Mouse (Mus musculus): ENCODE measurements around the gene Gpatch2l.

Gene Gpatch2l

DNA sequence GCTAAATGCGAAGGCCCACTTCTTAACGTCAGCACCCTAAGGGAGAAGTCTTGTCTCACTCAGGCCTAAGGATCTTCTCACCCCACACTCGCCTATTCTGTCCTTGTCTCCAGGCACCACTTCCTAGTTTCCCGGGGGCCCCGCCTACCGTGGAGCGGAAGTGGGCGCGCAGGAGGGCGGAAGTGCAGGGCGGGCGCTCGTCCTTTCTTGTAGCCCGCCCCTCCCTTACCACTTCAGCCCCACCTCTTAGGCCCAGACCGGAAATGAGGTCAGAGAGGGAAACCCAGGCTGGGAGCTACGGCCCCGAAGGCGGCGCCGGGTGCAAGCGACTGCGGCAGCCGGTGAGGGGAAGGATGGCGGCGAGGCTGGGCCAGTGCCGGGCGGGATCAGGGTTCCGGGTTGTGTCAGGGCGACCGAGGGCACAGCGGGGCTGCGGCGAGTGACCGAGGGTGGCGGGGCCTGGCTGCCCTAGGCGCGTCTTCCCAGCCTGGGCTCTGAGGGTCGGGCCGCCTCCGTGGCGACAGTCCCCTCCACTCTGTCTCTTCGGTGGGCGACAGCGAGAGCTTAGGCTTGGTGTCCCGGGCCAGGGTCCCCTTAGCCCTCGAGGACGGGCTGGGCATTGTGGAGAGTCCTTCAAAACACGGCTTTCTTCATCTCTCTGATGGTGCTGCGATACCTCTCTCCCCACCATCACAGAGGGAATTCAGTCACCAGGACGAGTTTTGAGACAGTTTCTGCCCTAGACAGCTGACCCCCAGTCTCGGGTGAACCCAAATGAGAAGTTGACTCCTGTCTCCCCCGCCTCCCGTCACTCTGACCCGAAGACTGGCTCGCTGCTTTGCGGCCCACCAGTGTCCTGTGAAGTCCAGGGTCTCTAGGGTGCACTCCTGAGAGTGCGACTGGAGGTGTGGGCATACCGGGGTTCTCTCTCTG is at the start of gene Gpatch2l:
Gene Gpatch2l, plus strand, starts transcription at position 255 of the 933 bp plus-strand sequence.
- peak; percentile 94 for DNase-seq (ENCODE audit: low read depth, low spot score)

DNA sequence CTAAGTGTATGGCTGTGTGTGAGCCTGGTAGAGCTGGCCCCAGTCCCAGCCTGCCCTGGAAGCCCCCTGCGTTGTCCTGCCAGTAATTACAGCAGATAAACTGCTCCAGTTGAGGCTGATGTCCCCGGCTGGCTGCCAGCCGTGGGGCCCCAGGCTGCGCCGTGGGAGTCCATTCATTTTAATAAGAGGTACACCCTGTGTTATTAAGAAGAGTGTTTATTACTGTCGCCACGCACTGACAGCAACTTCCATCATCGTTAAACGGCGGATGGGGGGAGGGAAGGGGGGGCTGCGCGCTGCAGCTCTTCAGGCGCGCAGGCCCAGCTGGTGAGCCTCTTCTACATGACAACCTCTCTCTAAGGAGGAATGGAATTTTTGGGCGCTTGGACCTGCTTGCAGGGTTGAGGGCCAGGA is 49.6 kb upstream of the Gpatch2l start:
- no peak for DNase-seq (ENCODE audit: low read depth, low spot score)

DNA sequence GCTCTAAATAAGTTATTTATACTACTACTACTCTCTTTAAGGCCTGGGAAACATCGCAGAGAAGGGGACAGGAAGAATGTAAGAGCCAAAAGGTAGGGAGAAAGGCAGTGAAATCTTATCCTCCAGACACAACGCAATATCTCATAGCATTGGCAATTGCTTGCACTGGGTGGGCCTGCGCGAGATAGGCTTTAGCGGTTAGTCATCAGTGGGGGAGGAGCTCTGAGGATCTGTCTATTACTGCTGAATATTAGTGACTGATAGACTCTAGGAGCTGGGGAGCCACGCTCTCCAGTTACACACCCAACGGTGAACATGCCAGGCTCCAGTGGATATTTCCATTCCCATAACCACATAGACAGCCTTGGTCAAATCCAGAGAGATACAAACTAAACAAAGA is 44.7 kb upstream of the Gpatch2l start:
- no peak for DNase-seq (ENCODE audit: low read depth, low spot score)

DNA sequence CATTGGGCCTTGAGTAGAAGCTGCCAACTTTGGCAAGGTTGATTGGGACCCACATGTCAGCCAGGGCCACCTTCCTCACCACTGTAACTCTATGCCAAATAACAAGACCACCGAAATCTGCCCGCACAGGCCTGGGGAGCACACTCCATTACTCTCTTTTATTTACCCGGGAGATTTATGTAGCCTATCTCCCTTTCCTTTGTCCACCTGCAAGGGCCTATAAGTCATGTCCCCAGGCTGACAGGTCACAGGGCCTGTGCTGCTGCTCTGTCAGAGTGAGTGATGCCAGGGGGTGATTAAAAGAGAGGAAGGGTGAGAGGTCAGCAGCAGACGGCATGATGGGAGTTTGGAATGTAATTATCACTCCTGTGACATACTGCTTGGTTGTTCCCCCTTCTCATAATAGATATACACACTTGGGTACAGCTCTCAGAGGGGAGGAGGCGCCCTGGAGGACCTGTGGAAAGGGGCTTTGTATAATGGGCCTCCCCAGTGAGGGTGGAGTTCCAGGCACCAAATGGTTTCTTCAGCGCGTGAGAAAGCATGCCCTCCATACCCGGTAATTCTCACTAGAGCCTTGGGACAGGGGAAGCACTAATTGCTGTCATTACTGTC is 38.1 kb upstream of the Gpatch2l start:
- DNase-seq (ENCODE audit: low read depth, low spot score): no peak

DNA sequence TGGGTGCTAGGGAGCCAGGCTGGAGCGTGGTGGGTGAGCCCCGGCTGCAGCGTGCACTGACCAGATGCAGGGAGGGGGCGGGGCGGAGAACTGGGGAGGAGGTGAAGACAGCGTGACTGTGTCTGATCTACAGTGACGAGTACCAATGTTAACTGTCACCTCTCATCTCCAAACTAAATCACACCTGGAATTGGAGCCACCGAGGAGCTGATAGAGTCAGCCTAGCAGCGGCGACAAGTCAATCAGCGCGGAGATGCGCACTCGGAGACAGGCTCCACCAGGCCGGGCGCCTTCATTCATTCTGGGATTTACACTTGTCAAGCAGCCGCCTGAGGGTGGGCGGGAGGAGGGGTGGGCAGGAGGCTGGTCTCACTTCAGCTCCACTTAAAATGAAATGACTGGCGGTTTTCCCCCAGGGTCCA is 30.5 kb upstream of the Gpatch2l start:
- DNase-seq (ENCODE audit: low read depth, low spot score): no peak

DNA sequence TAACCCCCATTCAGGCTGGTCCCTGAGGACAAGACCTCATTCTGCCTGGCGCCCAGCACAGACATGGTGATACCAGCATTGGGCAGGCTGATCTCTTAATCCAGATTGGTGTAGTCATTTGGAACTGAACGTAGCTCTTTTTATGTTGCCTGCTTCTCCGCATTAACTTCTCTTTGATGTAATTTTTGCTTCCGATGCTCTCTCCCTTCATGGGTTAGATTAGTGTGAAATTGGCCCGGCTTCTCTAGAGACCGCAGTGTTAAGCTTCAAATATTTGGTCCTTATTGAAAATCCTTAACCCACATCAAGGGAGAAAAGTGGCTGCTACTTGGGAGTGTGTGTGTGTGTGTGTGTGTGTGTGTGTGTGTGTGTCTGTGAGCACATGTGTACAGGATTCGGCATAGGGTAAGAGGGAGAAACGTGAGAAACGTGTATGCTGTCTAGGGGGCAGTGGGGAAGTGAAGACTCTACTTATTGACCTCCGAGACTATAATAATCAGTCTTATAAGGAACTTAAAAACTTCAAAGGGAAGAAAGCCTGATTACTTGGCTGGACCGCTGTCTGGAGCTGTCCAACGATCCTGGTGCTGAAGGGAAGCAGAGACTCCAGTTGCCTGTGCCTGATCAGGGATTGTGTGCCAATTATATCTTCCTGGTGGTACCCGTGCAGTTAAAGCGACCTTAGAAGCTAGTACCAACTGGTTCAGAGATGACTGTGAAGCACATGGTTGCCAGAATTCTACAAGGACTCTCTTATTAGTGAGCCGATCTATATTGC is 28.8 kb upstream of the Gpatch2l start:
- DNase-seq (ENCODE audit: low read depth, low spot score): peak; percentile 86

DNA sequence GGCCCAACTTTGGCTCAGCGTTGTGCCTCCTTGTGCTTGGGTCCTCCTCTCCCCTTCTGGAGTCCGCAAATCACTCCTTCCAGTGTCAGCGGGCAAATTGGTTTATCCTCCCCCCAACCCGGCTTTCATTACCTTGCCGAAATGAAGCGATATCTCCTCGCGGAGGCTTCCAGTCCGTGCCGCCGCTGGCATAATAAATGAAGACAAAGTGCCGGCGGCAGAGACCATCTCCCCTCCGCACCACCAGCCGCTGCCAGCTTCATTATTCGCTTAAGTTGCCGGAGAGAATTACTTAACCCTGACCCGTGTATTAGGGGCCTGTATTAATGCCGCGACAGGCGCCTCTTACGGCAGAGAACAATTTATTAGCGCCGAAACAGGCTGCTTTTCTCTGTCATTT is 27.5 kb upstream of the Gpatch2l start:
- DNase-seq (ENCODE audit: low read depth, low spot score): no peak

DNA sequence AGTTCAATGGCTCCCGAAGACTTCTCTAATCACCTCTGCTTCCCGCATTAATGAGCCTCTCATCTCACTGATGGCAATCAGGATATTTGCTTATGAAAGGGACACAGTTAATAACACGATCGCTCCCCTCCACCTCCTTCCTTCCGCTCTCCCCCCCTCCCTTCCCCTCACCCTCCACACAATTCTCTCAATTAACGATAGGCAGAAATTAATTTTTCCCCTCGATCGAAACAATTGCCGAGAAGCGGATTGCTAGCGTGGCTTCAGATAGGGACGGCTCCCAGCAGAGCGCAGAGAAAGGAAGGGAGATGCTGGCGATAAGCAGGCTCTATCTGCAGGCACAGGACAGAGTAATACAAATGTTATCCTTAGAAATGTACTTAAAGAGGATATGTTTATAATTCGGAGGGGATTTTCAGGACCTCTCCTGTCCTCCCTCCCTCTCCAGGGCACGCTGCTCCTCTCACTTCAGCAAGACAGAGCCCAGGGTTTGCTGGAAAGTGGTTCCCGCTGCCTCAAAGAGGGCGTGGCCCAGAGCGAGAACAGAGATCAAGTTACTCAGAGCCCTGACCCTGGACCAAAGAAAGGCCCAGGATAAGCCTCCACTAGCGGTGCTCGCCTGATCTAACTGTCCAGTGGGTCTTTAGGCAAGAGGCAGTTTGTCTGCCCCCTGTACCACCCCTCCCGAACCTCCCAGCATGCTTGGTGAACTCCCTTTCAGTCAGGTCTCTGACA is 24.8 kb upstream of the Gpatch2l start:
- DNase-seq (ENCODE audit: low read depth, low spot score): peak; percentile 50

DNA sequence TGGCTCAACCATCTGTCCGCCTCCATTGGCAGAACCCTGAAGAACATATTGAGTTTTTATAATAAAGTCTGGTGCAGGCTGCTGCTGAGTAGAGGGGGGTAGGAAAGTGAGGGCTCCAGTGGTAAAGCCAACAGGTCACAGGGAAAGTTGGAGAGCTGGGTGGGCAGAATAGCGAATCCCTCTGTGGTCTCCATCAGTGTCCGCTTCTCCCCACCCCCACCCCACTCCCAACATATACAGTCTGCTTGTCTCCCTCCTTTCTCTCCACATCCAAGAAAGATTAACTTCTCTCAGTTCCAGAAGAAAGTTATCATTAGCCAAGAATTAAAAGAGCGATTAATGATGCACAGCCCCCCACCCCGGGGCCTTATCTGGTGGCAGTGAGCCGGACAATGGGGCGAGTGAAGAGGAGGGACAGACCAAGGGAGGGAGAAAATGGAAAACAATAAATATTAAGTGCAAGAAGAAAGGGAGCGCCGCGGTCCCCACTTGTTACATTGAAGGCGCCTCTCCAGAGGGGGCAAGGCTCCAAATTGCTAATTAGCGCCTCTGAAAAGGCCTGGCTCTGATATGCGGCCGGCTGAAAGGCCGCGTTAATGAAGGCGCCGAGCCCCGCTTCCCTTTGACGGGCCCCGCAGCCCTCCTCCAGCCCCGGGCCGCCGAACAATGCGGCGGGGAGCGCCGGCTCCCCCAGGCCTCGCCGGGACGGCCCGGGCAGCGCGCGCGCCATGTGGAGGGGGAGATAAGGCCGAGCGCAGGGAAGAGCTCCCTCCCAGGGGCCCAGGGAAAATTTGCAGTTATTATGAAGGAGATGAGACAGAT is 21.2 kb upstream of the Gpatch2l start:
- peak; percentile 29 for DNase-seq (ENCODE audit: low read depth, low spot score)

DNA sequence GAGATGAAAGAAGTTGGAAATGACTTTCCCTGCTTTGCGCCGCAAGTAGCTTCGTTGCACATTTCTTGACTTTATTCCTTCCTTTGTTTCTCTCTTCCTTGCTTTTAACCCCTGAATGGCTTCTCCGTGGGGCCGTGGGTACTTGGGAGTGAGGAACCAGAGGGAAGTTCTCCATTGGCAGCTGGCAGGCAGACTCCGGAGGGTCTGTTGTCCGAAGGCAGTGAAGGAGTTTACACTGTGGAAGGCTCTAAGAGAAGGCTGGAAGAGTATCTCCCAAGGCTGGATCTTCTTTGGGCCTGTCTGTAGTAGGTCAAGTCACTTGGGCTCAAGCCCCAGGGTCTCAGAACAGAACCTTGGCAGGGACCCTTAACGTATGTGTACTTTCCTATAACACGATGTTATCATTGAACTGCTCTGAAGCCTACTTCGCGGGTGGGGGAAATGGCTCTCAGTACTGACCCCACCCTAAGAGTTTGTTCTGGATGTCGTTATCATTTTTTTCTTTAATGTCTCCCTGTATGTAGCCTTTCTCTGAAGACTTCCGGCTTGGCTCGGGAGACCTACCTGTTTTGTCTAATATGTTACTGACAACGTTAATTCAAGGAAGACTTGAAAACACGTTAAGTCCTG is 20.5 kb upstream of the Gpatch2l start:
- DNase-seq (ENCODE audit: low read depth, low spot score): no peak

DNA sequence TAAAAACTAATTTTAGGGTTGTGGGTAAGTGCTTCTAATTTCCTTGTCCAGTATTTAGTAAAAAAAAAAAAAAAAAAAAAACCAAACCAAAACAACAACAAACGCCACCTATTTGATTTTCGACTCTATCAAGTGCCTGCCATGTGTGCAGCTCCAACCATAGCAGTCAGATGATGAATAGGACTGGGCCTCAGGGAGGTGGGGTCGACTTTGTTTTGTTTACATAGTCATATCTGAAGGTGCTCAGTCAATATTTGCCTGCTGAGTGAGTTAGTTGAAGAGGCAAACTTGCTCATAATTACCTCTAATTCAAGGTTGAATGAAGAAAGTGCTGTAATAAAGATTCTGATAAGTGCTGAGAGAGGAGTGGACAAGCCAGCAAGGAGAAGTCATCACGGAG is 7.4 kb upstream of the Gpatch2l start:
- DNase-seq (ENCODE audit: low read depth, low spot score): no peak

DNA sequence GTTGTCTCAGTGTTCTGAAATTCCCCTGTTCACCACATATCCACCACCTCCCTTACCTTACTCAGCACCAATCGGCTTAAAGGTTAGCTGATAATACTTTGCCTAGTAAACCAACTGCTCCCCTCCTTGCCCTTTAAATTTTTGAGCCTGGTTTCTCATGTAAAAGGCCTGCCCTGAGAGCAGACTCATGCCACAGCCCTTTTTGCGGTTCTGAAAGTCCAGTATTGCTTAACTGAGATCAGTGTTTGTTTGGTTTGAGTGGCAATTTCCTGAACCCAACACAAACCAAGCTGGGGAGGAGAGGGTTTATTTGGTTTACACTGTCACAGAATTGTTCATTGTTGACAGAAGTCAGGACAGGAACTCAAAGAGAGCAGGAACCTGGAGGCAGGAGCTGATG is 2.9 kb upstream of the Gpatch2l start:
- no peak for DNase-seq (ENCODE audit: low read depth, low spot score)

DNA sequence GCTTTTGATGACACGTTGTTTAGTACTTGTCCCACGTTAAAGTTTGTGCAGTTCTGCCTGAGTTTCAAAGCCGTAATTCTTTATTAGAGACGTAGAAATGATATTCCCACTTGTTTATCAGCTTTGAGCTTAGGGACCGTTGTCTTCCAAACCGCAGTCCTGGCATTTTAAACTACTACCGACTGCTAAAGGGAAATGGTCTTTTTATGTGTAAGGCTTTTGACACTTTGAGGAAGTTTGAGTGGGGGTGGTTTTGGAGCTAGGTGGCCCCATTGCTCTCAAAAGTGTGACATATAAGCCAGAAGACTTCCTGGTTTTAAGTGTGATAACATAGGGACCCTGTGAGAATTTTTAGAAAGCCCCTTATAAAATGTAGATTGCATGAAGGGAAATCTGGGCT is 905 bp downstream of the Gpatch2l start:
- DNase-seq (ENCODE audit: low read depth, low spot score): no peak

DNA sequence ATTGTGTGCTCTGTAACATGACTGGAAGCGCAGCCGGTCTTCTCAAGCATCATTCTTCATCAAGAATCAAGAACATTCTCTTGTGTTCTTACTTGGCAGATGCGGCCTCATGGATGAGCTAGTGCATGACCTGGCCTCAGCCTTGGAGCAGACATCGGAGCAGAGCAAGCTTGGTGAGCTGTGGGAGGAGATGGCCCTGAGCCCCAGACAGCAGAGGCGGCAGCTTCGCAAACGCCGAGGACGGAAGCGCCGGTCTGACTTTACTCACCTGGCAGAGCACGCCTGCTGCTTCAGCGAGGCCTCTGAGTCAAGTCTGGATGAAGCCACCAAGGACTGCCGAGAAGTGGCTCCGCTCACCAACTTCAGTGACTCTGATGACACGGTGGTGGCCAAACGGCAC is 2.3 kb downstream of the Gpatch2l start:
- DNase-seq (ENCODE audit: low read depth, low spot score): no peak

DNA sequence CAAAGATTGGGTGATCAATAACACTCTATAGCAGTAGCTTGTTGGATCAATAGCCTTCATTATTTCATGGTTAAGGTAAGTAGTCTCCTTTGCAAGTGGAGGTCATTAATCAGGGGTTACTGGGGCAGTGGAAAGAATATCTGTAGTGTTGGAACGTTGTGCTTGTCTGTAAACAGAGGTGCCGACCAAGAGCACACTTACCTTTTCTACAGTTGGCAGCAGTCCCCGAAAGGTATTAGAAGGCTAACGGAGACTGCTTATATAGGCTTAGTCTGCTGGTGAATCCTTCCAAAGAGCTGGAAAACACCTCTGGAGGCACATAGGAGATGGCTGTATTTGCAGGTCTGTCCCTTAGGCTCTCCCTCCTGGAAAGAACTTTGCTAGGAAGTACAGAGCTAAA is 8.5 kb downstream of the Gpatch2l start:
- no peak for DNase-seq (ENCODE audit: low read depth, low spot score)

DNA sequence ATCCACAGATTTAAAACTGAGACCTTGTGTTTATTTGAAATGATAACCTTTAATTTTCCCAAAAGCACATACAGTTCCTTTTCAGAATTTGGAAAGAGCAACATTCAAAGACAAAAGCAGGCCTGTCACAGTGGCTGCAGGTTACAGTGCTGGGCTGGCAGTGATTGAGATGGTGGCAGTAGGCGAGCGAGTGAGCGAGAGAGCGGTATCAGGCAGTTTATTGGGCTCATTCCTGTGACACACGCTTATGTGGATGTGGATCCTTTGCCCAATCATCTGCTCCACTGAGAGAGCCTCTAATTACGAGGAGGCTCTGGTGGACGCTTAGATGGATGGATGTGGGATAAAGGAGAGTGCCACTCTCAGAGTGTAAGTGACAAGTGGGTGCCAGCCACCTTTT is 13.3 kb downstream of the Gpatch2l start:
- no peak for DNase-seq (ENCODE audit: low read depth, low spot score)

DNA sequence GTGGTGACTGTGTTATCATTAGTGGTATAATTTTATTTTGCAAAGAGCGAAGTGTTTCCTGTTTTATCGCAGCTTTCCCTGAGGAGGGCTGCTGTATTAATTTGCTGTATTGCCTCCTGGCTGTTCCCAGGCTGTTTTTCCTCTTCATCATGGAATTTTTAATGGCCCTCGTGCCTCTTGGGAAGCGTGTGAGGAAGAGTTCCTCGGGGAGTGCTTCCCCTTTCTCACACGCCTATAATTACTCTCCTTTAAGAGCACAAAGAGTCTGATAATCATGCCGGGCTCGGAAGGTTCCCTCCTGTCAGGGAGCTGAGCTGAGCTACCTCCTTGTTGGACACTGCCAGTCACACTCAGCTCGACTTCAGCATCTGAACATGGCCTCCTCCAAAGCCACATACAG is 30.0 kb downstream of the Gpatch2l start:
- DNase-seq (ENCODE audit: low read depth, low spot score): no peak

DNA sequence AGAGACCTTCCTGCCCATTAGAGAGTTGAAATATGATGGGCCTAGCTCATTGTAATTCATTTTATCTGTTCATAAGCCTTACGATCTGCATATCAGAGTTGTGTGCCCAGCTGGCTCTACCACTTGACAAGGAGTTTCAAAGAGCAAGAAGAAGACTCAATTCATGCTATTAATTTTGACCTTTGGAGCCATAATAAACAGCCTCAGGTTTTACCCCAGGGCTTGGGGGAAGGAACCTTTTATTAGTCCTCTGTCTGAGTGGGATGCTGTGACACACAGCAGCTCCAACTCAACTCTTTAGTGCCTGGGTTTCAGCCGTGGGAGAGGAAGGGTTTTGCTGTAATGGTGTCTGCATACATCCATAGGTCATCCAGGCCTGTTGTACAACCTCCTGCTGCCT is 32.6 kb downstream of the Gpatch2l start:
- no peak for DNase-seq (ENCODE audit: low read depth, low spot score)

DNA sequence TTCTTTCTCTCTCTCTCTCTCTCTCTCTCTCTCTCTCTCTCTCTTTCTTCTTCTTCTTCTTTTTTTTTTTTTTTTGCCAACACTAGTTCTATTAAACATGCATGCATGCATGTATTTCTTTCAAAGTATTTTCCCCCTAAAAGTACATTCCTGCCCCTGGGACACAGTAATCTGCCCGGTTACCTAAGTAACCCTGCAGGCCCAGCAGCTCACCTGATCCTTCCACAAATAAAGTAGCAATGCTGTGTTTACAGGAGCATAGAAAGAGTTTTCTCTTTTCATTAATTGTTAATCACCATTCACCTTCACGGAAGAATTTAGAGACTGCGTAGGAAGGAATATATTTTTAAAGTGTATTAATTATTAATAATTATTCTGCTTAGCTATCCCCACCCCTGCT is 34.1 kb downstream of the Gpatch2l start:
- DNase-seq (ENCODE audit: low read depth, low spot score): no peak

DNA sequence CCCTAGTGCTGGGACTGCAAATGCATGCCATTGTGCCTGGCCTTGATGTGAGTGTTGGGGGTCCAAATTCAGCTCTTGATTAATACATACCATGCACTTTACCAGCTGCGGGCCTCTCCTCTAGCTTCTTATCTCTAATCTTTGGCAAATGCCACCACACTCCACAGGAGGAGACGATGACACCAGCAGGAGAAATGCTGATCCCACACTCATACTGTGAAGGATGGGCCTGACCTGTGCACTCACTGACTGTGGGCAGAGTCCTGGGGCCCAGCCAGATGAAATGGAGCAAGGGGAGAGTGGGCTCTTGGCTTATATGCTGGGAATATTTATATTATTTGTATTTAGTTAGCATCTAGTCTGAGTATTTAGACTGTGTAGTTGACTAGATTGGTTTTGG is 34.8 kb downstream of the Gpatch2l start:
- no peak for DNase-seq (ENCODE audit: low read depth, low spot score)

Measured in forelimb bud, embryonic 11.5 days (tissue).